Mouse (Mus musculus) kidney, adult 18-20 months (tissue): ENCODE measurements around the gene Prcd.

ENCODE experiments used
- DNase-seq: peaks from one replicate; pipeline ENCODE4 v3.0.0; 2021

The Prcd gene

GRCm38 (mm10) chr11:116669787-116670365 is 16.5 kb downstream of the Prcd start:
- DNase-seq, result no peak

GRCm38 (mm10) chr11:116670386-116670785 is 17.1 kb downstream of the Prcd start:
- no peak for DNase-seq

GRCm38 (mm10) chr11:116671112-116671844 is 17.9 kb downstream of the Prcd start:
- peak; percentile 99 for DNase-seq

- DNase-seq, result peak; percentile 34
Measured at GRCm38 (mm10) chr11:116671845-116672434, 18.6 kb downstream of the Prcd start.

GRCm38 (mm10) chr11:116672595-116672994 is 19.3 kb downstream of the Prcd start:
- no peak for DNase-seq

- DNase-seq, result no peak
Measured at GRCm38 (mm10) chr11:116673410-116673809, 20.1 kb downstream of the Prcd start.

- peak; percentile 91 for DNase-seq
Measured at GRCm38 (mm10) chr11:116674616-116675379, 21.5 kb downstream of the Prcd start.

- DNase-seq, result peak; percentile 77
Measured at GRCm38 (mm10) chr11:116675429-116675828, 22.1 kb downstream of the Prcd start.

GRCm38 (mm10) chr11:116676175-116676976 is 23.0 kb downstream of the Prcd start:
- DNase-seq, result no peak

GRCm38 (mm10) chr11:116677711-116678441 is 24.5 kb downstream of the Prcd start:
- DNase-seq, result no peak

- no peak for DNase-seq
Measured at GRCm38 (mm10) chr11:116679148-116679547, 25.8 kb downstream of the Prcd start.

- DNase-seq, result no peak
Measured at GRCm38 (mm10) chr11:116680321-116681091, 27.2 kb downstream of the Prcd start.

GRCm38 (mm10) chr11:116681147-116681546 is 27.8 kb downstream of the Prcd start:
- DNase-seq, result no peak

- peak; percentile 79 for DNase-seq
Measured at GRCm38 (mm10) chr11:116682501-116683144, 29.3 kb downstream of the Prcd start.

- DNase-seq, result peak; percentile 65
Measured at GRCm38 (mm10) chr11:116683777-116684176, 30.4 kb downstream of the Prcd start.

GRCm38 (mm10) chr11:116685729-116686128 is 32.4 kb downstream of the Prcd start:
- DNase-seq, result peak; percentile 45

- no peak for DNase-seq
Measured at GRCm38 (mm10) chr11:116687897-116688296, 34.6 kb downstream of the Prcd start.

- DNase-seq, result no peak
Measured at GRCm38 (mm10) chr11:116689622-116690021, 36.3 kb downstream of the Prcd start.

GRCm38 (mm10) chr11:116690701-116691575 is 37.6 kb downstream of the Prcd start:
- peak; percentile 70 for DNase-seq

- peak; percentile 49 for DNase-seq
Measured at GRCm38 (mm10) chr11:116693899-116694249, 40.5 kb downstream of the Prcd start.
